Mouse (Mus musculus): ENCODE data around the gene Snx19. TPM values are rescaled to one million over a fixed set of nuclear protein-coding genes. Genes with fewer than 3 reads are reported as not detected.

Snx19 gene
- total RNA-seq, 2 experiments from 2014 or later = 10.4 to 10.8 TPM

GRCm38 (mm10) chr9:30482116-30482515 is 55.2 kb downstream of the Snx19 start:
- no peak for ATAC-seq (ENCODE audit: poor library complexity, severe bottlenecking)

GRCm38 (mm10) chr9:30484183-30484582 is 57.3 kb downstream of the Snx19 start:
- no peak for ATAC-seq (ENCODE audit: poor library complexity, severe bottlenecking)

- no peak for ATAC-seq (ENCODE audit: poor library complexity, severe bottlenecking)
Observed at GRCm38 (mm10) chr9:30485161-30485560, 58.3 kb downstream of the Snx19 start.

- ATAC-seq (ENCODE audit: poor library complexity, severe bottlenecking) = no peak
Observed at GRCm38 (mm10) chr9:30488384-30488783, 61.5 kb downstream of the Snx19 start.

- no peak for ATAC-seq (ENCODE audit: poor library complexity, severe bottlenecking)
Observed at GRCm38 (mm10) chr9:30494446-30494845, 67.5 kb downstream of the Snx19 start.

- ATAC-seq (ENCODE audit: poor library complexity, severe bottlenecking) = no peak
Observed at GRCm38 (mm10) chr9:30508966-30509365, 82.1 kb downstream of the Snx19 start.

- no peak for ATAC-seq (ENCODE audit: poor library complexity, severe bottlenecking)
Observed at GRCm38 (mm10) chr9:30515953-30516352, 89.0 kb downstream of the Snx19 start.

Data from megakaryocyte, adult 5-6 weeks (primary cell).